Mouse (Mus musculus): ENCODE data around the gene Mfsd9.

GRCm38 (mm10) chr1:40824517-40824916, 34.0 kb upstream of the Mfsd9 start:
- TF ChIP-seq CTCF (IDR thresholded peaks at IDR 0.05; ENCODE audit: control insufficient read depth, insufficient read depth, low read length) (no peak), POLR2A (IDR thresholded peaks at IDR 0.05; ENCODE audit: borderline replicate concordance, control insufficient read depth, low read depth, low read length) (no peak)

Data from bone marrow, adult 2 months (tissue).